Mouse (Mus musculus) heart, adult 2 months (tissue): ENCODE results near the gene Gm4214.
"Not testable (repeated sequence)": the region's sequence is repeated elsewhere in the genome, so short reads cannot be mapped to it uniquely, and the experiment has no call there.

Source experiments
- CTCF ChIP-seq: fragments of 200-600 bp; IDR thresholded peaks from 2 replicates; pipeline ENCODE4 v1.8.1; 2022; ENCODE audit warnings: antibody characterized with exemption, mild to moderate bottlenecking, moderate library complexity
- POLR2A ChIP-seq: fragments of 200-500 bp; IDR thresholded peaks from 2 replicates; pipeline ENCODE4 v1.6.1; 2011; ENCODE audit warnings: mild to moderate bottlenecking, low read depth, low read length, control low read depth; ENCODE audit not compliant: insufficient read depth

GRCm38 (mm10) chr7:23019823-23020222, 35.4 kb upstream of the Gm4214 start, which contains the start of gene Gm4216:
- TF ChIP-seq CTCF, POLR2A: not testable (repeated sequence)
